Mouse (Mus musculus): ENCODE results near the gene Fabp1.

DNA sequence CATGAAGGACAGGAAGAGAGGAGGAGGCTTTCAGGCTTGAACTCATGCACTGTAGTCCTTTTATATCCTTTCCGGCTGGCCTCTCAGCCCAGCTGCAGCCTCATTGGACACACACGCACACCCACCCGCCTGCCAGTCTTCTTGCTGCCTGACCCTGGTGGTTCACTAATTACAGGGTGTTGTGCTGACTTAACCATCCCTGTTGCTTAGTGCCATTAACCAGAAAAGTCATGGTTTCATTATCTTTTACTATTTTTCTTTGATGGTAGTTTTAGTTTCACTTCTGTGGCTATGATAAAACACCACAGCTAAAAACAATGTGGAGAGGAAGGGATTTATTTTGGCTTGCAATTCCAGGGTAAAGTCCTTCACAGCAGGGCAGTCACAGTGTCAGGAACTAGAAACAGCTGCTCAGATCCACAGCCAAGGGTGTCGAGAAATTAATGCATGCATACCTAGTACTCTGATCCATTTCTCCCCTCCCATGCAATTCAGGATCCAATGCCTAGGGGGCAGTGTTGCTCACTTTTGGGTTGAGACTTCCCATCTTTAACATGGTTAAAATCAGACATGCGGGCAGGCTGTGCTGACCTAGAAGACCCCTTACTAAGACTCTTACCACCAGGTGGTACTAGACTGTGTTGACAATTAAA is 42.8 kb upstream of the Fabp1 start:
- TF ChIP-seq CTCF (IDR thresholded peaks at IDR 0.05) = peak; percentile 60
- no peak for TF ChIP-seq POLR2A (IDR thresholded peaks at IDR 0.05; ENCODE audit: insufficient read depth, low read depth, low read length)

Data from heart, adult 2 months (tissue).